Mouse (Mus musculus): ENCODE measurements around the gene Glipr2.

Gene Glipr2

GRCm38 (mm10) chr4:43957292-43957845 lies at the start of gene Glipr2:
TSS of gene Glipr2 (plus strand) at chr4:43957401.
- DNase-seq = peak; percentile 24 to 63

- no peak for DNase-seq
Observed at GRCm38 (mm10) chr4:43918221-43918620, 39.0 kb upstream of the Glipr2 start.

- DNase-seq = no peak
Observed at GRCm38 (mm10) chr4:43920602-43921001, 36.6 kb upstream of the Glipr2 start.

GRCm38 (mm10) chr4:43925125-43925524 lies 32.1 kb upstream of the Glipr2 start:
- no peak for DNase-seq

- DNase-seq = peak; percentile 84 to 91
Observed at GRCm38 (mm10) chr4:43925779-43926178, 31.4 kb upstream of the Glipr2 start.

- DNase-seq = peak in 1 of 2 experiments; percentile 27
Observed at GRCm38 (mm10) chr4:43927826-43928225, 29.4 kb upstream of the Glipr2 start.

- DNase-seq = no peak
Observed at GRCm38 (mm10) chr4:43931877-43932276, 25.3 kb upstream of the Glipr2 start.

- DNase-seq = no peak
Observed at GRCm38 (mm10) chr4:43936186-43936585, 21.0 kb upstream of the Glipr2 start.

- DNase-seq = no peak
Observed at GRCm38 (mm10) chr4:43936749-43937674, 20.2 kb upstream of the Glipr2 start.

- DNase-seq = no peak
Observed at GRCm38 (mm10) chr4:43941315-43941714, 15.9 kb upstream of the Glipr2 start.

GRCm38 (mm10) chr4:43942421-43942820 lies 14.8 kb upstream of the Glipr2 start:
- DNase-seq = no peak

GRCm38 (mm10) chr4:43947571-43947970 lies 9.6 kb upstream of the Glipr2 start:
- no peak for DNase-seq

GRCm38 (mm10) chr4:43957846-43958461 lies 753 bp downstream of the Glipr2 start:
- DNase-seq = peak in 1 of 2 experiments; percentile 26

GRCm38 (mm10) chr4:43959523-43960179 lies 2.5 kb downstream of the Glipr2 start:
- no peak for DNase-seq

- DNase-seq = no peak
Observed at GRCm38 (mm10) chr4:43960207-43960606, 3.0 kb downstream of the Glipr2 start.

- DNase-seq = no peak
Observed at GRCm38 (mm10) chr4:43964326-43964833, 7.2 kb downstream of the Glipr2 start.

GRCm38 (mm10) chr4:43964951-43965684 lies 7.9 kb downstream of the Glipr2 start:
- no peak for DNase-seq

- no peak for DNase-seq
Observed at GRCm38 (mm10) chr4:43965856-43966535, 8.8 kb downstream of the Glipr2 start.

GRCm38 (mm10) chr4:43968650-43969049 lies 11.4 kb downstream of the Glipr2 start:
- peak; percentile 57 to 75 for DNase-seq

- no peak for DNase-seq
Observed at GRCm38 (mm10) chr4:43969373-43969772, 12.2 kb downstream of the Glipr2 start.
